Mouse (Mus musculus): ENCODE measurements around the gene Anln. TPM values are rescaled to one million over a fixed set of nuclear protein-coding genes. Genes with fewer than 3 reads are reported as not detected.

The Anln gene
- total and polyA plus RNA-seq, 2 experiments from 2014 or later: 2.4 to 6.6 TPM

- WGBS: under 1% methylated on average over 56 of the region's 56 CpGs
- H3K27ac ChIP-seq (ENCODE audit: low read depth, low read length): peak within 1 kb of the TSS; percentile 93
- peak; percentile 100 for ATAC-seq
These were observed 81.7 kb downstream of the Anln start, which contains the start of gene Zfp810 for GRCm38 (mm10) chr9:22307156-22307919. Gene Zfp810 (minus strand): TSS chr9:22307648.

DNA sequence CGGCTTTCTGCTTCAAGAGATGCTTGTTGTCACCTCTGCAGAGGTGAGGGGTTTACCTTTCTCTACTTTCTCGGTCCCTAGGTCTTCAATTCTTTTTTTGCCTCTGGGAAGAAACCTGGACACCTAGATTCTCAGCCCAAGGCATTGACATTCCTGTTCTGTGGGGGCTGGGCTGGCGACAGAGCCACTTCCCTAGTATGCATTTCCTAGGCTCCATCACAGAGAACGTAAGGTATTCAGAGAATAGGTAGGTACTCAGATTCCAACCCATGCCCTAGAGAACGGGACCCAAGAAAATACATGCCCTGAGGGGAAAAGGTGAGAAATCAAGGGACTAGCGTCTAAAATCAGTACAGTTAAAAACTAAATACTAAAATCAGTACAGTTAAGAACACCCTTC lies 82.3 kb downstream of the Anln start:
- WGBS: 18% methylated on average over 6 of the region's 6 CpGs
- H3K9me3 ChIP-seq (ENCODE audit: low read length): peaks cover 10% of the 10 kb centered on the region; the same call in 1 of the 2 replicates

More at GRCm38 (mm10) chr9:22307156-22307919, 81.7 kb downstream of the Anln start, which contains the start of gene Zfp810:
- H3K4me1 ChIP-seq (ENCODE audit: insufficient read depth): peaks cover 7% of the 10 kb centered on the region; the same call in 1 of the 2 replicates
- no peaks in the 10 kb centered on the region for H3K27me3 ChIP-seq (ENCODE audit: insufficient read depth, low read length)
- peak within 1 kb of the TSS; percentile 99 for H3K9ac ChIP-seq
- H3K4me2 ChIP-seq (ENCODE audit: low read depth): peak within 1 kb of the TSS; percentile 86
- H3K9me3 ChIP-seq (ENCODE audit: low read length): peaks cover 10% of the 10 kb centered on the region; the same call in 1 of the 2 replicates
- TF ChIP-seq CTCF (IDR thresholded peaks at IDR 0.05; ENCODE audit: low read depth): no peak
- peak within 1 kb of the TSS; percentile 91 for H3K4me3 ChIP-seq (ENCODE audit: low read depth, low read length)
- peaks cover 21% of the 10 kb centered on the region for H3K36me3 ChIP-seq (ENCODE audit: insufficient read depth)
- peak; percentile 97 for DNase-seq

DNA sequence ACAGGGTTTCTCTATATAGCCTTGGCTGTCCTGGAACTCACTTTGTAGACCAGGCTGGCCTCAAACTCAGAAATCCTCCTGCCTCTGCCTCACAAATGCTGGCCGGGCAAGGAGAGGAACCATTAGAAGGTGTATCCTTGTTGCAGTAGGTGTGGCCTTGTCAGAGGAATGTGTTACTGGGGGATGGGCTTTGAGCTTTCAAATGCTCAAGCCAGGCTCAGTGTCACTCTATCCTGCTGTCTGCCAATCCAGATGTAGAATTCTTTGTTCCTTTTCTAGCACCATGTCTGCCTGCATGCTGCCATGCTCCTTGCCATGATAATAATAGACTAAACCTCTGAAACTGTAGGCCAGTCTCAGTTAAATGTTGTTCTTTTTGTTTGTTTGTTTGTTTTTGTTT lies 86.8 kb downstream of the Anln start:
- no peak overlapping the region for H3K9ac ChIP-seq
- H3K36me3 ChIP-seq (ENCODE audit: insufficient read depth): peaks cover 50% of the 10 kb centered on the region
- H3K4me2 ChIP-seq (ENCODE audit: low read depth): no peak overlapping the region
- H3K4me3 ChIP-seq (ENCODE audit: low read depth, low read length): no peak overlapping the region
- H3K27ac ChIP-seq (ENCODE audit: low read depth, low read length): no peak overlapping the region
- 97% methylated on average over 1 of the region's 1 CpGs for WGBS
- peaks cover 10% of the 10 kb centered on the region; the same call in 1 of the 2 replicates for H3K9me3 ChIP-seq (ENCODE audit: low read length)
- H3K27me3 ChIP-seq (ENCODE audit: insufficient read depth, low read length): no peaks in the 10 kb centered on the region
- DNase-seq (no peak), ATAC-seq (no peak)
- peaks cover 7% of the 10 kb centered on the region; the same call in 1 of the 2 replicates for H3K4me1 ChIP-seq (ENCODE audit: insufficient read depth)
- no peak for TF ChIP-seq CTCF (IDR thresholded peaks at IDR 0.05; ENCODE audit: low read depth)

More for the DNA sequence above, 82.3 kb downstream of the Anln start:
- no peak for TF ChIP-seq CTCF (IDR thresholded peaks at IDR 0.05; ENCODE audit: low read depth)
- Histone ChIP-seq H3K36me3 (ENCODE audit: insufficient read depth) (peaks cover 22% of the 10 kb centered on the region), H3K4me2 (ENCODE audit: low read depth) (peak overlapping the region; percentile 86), H3K27ac (ENCODE audit: low read depth, low read length) (peak overlapping the region; percentile 93), H3K9ac (peak overlapping the region; percentile 99), H3K4me3 (ENCODE audit: low read depth, low read length) (peak overlapping the region; percentile 91), H3K4me1 (ENCODE audit: insufficient read depth) (peaks cover 7% of the 10 kb centered on the region; the same call in 1 of the 2 replicates), H3K27me3 (ENCODE audit: insufficient read depth, low read length) (no peaks in the 10 kb centered on the region)
- DNase-seq: peak; percentile 68
- ATAC-seq: no peak

Other genes with a start within 250 kb of the Anln start
- gene Pigyl, start 232.3 kb downstream of the Anln start, total RNA-seq (2014; rRNA removed): 27.8 and 35.2 TPM in 2 replicates
- gene Pigyl, start 232.3 kb downstream of the Anln start, polyA plus RNA-seq (2015; fragmentation: Nextera tagmentation; extraction: Ambion mirVana): 112 and 143 TPM in 2 replicates
- gene Zfp872, start 201.1 kb downstream of the Anln start, total RNA-seq (2014; rRNA removed): 0.14 and 0.15 TPM in 2 replicates
- 0.16 and 0.26 TPM in 2 replicates for gene Zfp872, start 201.1 kb downstream of the Anln start, polyA plus RNA-seq (2015; fragmentation: Nextera tagmentation; extraction: Ambion mirVana)
- gene Zfp809, start 163.5 kb downstream of the Anln start, total RNA-seq (2014; rRNA removed): 10.3 and 11.0 TPM in 2 replicates
- gene Zfp809, start 163.5 kb downstream of the Anln start, polyA plus RNA-seq (2015; fragmentation: Nextera tagmentation; extraction: Ambion mirVana): 3.8 and 6.8 TPM in 2 replicates
- 7.6 and 7.9 TPM in 2 replicates for gene Zfp599, start 129.3 kb downstream of the Anln start, total RNA-seq (2014; rRNA removed)
- gene Zfp599, start 129.3 kb downstream of the Anln start, polyA plus RNA-seq (2015; fragmentation: Nextera tagmentation; extraction: Ambion mirVana): 4.8 and 6.0 TPM in 2 replicates
- gene Zfp810, start 81.5 kb downstream of the Anln start, total RNA-seq (2014; rRNA removed): 37.1 and 51.3 TPM in 2 replicates
- 20.1 and 27.5 TPM in 2 replicates for gene Zfp810, start 81.5 kb downstream of the Anln start, polyA plus RNA-seq (2015; fragmentation: Nextera tagmentation; extraction: Ambion mirVana)
- gene 9530077C05Rik, start 22.3 kb upstream of the Anln start, total RNA-seq (2014; rRNA removed): 13.7 and 14.1 TPM in 2 replicates
- gene 9530077C05Rik, start 22.3 kb upstream of the Anln start, polyA plus RNA-seq (2015; fragmentation: Nextera tagmentation; extraction: Ambion mirVana): 16.3 and 17.5 TPM in 2 replicates
- gene Gm17545, start 65.1 kb upstream of the Anln start, total RNA-seq (2014; rRNA removed): not detected in 2 replicates
- gene Gm17545, start 65.1 kb upstream of the Anln start, polyA plus RNA-seq (2015; fragmentation: Nextera tagmentation; extraction: Ambion mirVana): not detected in 2 replicates
- gene Rp9, start 80.6 kb upstream of the Anln start, total RNA-seq (2014; rRNA removed): 80.2 and 85.6 TPM in 2 replicates
- gene Rp9, start 80.6 kb upstream of the Anln start, polyA plus RNA-seq (2015; fragmentation: Nextera tagmentation; extraction: Ambion mirVana): 80.2 and 81.2 TPM in 2 replicates
- 33.8 and 35.4 TPM in 2 replicates for gene Bbs9, start 86.5 kb upstream of the Anln start, total RNA-seq (2014; rRNA removed)
- gene Bbs9, start 86.5 kb upstream of the Anln start, polyA plus RNA-seq (2015; fragmentation: Nextera tagmentation; extraction: Ambion mirVana): 13.8 and 17.8 TPM in 2 replicates

Data from forebrain, postnatal 0 days (tissue).